Mouse (Mus musculus) right cerebral cortex, postnatal 14 days (tissue): ENCODE results near the gene Tmem183a.

Experiments used
- DNase-seq: peaks from one replicate; pipeline ENCODE4 v3.0.0; 2022

The Tmem183a gene

DNA sequence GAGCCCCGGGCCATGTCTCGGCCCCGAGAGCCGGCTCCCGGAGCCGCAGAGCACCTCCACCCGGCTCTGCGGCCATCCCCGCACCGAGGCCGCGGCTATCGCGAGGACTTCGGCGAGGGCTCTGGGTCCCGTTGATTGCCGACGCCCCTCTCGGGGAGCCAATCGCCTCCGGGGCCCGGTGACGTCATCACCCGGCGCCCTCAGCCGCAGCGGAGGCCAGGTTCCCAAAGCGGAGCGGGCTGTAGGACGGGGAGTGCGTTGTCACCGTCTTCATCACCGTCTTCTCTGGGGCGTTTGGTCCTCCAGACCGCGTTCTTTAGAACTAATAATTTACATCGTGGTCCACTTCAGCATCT lies at the start of gene Tmem183a:
TSS of gene Tmem183a (minus strand) at position 123 of the 356 bp plus-strand sequence.
- DNase-seq: peak; percentile 97

DNA sequence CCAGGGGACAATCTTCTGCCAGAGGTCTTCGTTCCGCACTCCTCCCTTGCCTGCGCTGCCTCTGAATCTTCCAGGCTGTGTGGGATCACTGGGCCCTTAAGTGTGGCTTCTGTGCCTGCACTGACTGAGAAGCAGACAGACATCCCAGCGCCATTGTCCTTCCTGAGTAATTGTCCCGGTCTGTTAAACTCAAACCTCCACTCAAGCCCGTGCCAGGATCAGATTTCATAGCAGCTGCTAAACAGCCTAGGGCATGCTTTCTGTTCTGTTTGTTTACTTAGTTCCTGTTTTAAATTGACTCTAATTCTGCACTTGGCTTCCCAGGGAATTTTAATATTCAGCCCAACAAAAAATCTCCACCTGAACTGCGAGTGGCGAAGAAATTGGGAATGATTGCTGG lies 46.3 kb upstream of the Tmem183a start:
- no peak for DNase-seq

GRCm38 (mm10) chr1:134406414-134406771 lies 44.6 kb upstream of the Tmem183a start:
- DNase-seq: no peak

GRCm38 (mm10) chr1:134405509-134406413 lies 44.0 kb upstream of the Tmem183a start, which contains the start of gene Cyb5r1:
Gene Cyb5r1, plus strand, starts transcription at chr1:134405559.
- peak; percentile 34 for DNase-seq

- no peak for DNase-seq
Observed at GRCm38 (mm10) chr1:134399735-134400134, 38.0 kb upstream of the Tmem183a start.

- no peak for DNase-seq
Observed at GRCm38 (mm10) chr1:134398210-134398609, 36.4 kb upstream of the Tmem183a start.

DNA sequence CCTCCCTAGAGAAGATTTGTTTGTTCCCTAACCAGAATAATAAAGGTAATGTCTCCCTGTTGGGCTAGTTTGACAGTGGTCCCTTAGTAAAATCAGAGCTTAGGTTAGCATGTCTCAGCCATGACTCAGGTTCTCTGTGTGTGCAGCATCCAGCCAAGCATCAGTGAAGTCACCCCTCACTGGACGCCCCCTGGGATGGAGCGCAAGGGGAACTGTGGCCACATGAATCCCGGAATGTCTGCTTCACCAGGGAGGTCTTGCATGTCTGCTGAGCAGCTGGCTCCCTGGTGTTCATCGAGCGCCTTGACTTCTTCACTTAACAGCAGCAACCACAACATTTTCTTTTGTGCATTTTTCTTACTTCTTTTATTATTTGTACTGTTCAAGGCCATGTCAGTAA lies 32.0 kb upstream of the Tmem183a start:
- no peak for DNase-seq

GRCm38 (mm10) chr1:134385666-134386065 lies 23.9 kb upstream of the Tmem183a start, which contains the start of gene 4933406M09Rik:
Gene 4933406M09Rik, plus strand, starts transcription at chr1:134385940.
- no peak for DNase-seq

- DNase-seq: no peak
Observed at GRCm38 (mm10) chr1:134385176-134385575, 23.4 kb upstream of the Tmem183a start.

DNA sequence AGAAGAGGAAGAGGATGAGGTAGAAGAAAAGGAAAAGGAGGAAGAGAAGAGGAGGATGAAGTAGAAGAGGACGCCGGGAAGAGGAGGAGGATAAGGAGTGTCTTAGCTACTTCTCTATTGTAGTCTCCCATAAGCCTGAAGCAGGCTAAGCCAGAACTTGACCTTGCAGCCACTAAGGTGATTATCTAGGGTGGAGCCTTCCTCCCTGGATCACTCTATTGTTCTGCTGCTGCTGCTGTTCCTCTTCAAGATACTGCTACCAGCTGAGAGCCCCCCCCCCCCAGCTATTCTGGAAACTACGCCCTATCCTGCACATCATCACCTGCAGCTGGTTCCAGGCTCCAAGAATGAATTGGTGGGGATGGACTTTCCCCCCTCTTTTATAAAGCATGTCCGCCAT lies 22.8 kb upstream of the Tmem183a start:
- no peak for DNase-seq

DNA sequence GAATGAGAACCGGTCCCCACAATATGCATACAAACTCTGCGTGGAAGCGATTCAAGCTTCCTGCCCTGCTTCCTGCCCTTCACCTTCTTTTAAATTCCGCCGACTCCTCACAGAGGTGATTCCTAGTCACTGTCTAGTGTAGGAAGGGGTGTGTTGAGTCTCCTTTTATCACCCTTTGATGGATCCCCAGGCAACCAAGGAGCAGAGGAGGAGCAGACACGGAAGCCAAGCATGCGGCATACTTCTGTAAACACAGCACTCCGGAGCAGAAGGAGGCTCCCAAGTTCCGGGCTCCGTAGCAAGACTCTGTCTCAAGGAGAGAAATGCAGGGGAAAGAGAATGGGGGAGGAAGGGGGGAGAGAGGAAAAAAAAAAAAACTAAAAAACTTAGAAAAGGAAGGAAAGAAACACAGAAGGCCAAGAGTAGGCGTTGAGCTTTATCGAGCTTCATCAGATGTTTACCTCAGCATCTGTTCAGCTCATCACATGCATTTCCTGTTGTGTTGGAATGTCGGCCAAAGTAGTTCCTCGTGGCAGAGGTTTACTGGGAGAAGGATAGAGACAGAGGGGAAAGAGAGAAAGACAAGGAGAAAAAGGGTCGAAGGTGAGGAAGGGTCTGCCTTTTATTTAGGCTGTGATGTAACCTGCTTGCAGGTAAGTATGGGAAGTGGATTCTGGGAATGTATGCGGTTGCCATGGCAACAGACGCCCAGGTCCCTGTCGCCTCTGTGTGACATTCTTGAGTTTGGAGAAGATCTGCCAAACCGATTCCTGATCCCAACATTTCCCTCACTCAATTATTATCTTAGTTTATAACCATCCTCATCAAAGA lies 20.2 kb upstream of the Tmem183a start:
- no peak for DNase-seq

DNA sequence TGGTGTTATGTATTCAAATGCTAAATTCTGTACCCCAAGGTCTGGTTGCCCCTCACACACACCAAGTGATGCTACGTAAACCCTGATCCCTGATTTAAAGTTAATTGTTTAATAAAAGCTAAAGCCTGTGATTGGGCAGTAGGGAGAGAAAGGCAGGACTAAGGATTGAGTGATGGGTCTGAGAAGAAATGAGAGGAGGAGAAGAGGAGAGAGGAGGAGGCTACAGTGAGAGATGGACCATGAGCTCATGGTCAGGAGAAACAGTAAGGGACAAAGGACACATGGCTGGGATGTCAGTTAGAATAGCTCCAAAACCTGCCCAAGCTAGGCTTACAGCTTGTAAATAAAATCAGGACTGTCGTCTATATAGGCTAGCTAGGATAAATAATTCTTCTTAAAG lies 19.3 kb upstream of the Tmem183a start:
- no peak for DNase-seq

DNA sequence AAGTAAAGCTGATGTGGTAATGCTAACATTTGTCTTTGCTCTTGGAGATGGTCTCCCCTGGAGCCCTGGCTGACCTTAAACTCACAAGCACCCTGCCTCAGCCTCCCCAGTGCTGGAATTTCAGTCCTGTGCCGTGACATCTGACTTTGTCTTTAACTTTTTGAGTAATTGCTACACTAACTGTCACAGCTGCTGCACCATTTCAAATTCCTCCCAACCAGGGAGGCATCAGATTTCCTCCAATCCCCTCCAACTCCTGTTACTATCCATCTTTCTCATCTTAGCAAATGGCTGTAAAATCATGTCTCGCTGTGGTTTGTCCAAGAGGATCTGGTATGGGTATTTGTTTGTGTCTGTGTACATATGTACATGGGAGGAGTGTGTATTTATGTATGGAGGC lies 12.3 kb upstream of the Tmem183a start:
- DNase-seq: no peak

GRCm38 (mm10) chr1:134368777-134369337 lies 7.1 kb upstream of the Tmem183a start:
- DNase-seq: peak; percentile 71

- no peak for DNase-seq
Observed at GRCm38 (mm10) chr1:134365491-134365890, 3.7 kb upstream of the Tmem183a start.

DNA sequence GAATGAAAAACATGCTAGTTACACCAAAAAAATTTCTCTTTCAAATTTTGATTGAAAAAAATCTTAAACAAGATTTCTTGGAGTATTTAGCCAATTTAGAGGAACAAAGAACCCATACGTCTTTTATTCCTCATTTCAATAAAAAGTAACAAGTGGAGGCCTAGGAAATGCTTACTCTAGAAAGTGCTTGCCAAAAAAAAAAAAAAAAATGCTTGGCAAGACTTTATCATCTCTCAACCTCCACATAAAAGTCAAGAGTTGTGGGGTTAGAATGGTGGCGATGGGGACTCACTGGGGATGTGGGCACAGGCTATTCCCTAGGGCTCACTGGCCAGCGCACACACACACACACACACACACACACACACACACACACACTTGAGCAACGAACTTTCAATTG lies 1.4 kb upstream of the Tmem183a start:
- DNase-seq: no peak

- no peak for DNase-seq
Observed at GRCm38 (mm10) chr1:134361195-134361856, 453 bp downstream of the Tmem183a start.

DNA sequence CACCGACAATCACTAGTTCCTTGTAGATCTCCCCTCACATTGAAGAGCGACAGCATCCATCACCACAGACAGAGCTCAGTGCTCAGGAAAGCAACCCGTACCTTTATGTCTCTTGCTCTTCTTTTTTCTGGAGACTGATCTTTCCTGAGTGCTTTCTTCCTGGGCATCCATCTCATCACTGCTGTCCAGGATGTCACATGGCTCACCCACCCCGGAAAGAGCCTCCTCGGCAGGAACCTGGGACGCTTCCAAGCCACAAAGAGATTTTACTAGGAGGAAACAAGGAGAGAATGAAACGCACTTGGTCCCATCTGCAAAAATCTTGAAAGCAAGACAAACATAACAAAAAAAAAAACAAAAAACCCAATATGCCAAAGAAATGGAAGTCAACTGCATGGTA lies 1.1 kb downstream of the Tmem183a start:
- DNase-seq: no peak

DNA sequence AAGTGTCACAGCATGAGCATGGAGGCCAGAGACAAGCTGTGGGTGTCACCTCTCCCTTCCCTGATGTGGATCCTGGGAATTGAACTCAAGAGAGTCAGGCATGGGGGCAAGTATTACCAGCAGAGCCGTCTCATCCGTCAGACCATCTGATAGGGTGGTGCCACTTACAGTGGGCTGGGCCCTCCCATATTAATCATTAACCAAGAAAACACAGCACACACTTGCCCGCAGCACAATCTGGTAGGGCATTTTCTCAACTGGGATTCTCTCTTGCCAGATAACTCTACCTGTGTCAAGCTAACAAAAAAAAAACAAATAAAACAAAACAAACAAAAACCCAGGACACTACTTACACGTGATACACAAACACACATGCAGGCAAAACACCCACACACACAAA lies 4.3 kb downstream of the Tmem183a start:
- no peak for DNase-seq

- no peak for DNase-seq
Observed at GRCm38 (mm10) chr1:134353326-134353725, 8.5 kb downstream of the Tmem183a start.

DNA sequence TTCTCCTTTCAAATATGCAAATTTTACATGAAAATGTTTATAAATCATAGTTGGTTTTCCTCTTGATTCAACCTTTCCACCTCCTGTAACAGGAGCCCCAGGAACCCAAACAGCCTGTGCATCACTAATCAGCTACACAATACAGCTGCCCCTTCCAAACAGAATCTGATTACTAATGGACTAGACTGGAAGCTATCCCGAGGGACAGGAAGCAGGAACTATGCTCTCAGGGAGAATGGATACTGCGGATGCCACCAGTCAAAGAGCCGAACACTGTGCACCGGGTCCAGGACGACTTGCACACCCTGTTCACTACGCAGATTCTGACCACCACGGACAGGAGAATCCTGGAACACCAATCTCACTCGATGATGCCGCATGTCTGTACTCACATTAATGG lies 14.0 kb downstream of the Tmem183a start:
- DNase-seq: no peak

DNA sequence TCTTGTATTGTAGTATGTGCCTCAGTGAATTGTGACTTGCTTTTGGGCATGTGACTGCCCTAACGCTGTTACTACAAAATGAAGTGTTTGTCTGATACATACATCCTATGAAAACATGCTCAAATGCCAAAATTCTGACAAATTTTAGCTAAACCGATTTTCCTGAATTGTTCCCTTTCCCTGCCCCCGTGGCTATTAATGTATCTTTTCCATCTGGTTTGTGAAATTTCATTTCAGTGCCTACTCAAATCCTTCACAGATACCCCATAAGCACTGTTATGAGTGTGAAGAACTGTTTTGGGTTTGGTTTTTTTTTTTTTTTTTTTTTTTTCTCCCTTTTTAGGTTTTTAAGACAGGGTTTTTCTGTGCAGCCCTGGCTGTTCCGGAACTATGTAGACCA lies 16.7 kb downstream of the Tmem183a start:
- no peak for DNase-seq
